Mouse (Mus musculus) mouse trophoblast stem cell (cell line): ENCODE data around the gene Olfr178.

ENCODE experiments used
- in situ Hi-C, 2 experiments: fragments of 300-500 bp; cut with MseI, MboI; formaldehyde crosslinking; loops; 2 replicates in 1 of 2; 3 replicates in 1 of 2; pipeline ENCODE4 v1.15.1; 2025

Olfr178 gene

DNA sequence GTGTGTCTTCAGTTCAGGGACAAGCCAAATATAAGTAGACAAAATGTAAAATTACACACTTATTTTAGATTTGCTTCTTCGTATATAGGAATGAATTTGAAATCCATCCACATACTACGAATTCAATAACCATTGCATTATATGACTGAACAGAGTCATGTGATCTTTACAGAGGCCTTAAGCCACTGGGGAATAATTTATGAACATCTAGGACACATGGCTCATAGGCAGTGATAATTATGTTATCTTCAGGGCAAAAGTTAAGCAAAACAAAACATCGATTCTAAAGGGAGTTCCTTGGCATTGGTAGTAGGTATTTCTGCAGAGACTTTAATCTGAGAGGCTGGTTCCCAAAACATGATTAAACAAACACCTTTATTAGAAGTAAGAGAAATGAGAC, at the start of gene Olfr178:
Gene Olfr178 (minus strand): TSS at position 101 of the 400 bp plus-strand sequence.
- in situ Hi-C loops, result no loop called here

- in situ Hi-C loops, result no loop called here
Observed at GRCm38 (mm10) chr16:58929292-58929691, 37.4 kb upstream of the Olfr178 start, which contains the start of gene Olfr180. Olfr180 (minus strand) TSS chr16:58929392.

DNA sequence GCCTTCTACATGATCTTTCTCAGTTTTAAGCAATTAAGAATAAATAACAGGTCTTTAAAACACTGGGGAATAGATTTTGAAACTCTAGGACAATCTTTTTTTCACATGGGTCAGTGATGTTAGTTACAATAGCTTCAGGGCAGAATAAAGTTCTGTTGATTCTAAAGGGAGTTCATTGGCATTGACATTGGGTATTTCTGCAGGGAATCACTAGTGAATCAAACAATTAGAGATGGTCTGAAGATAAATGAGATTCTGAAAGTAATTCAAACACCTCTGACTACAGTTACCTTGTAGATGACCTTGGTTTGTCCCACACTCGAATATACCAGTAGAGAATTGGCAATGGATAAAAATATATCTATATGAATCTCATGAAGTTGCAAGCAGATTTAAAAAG, 36.8 kb upstream of the Olfr178 start, which contains the start of gene Olfr181:
Gene Olfr181 (minus strand): TSS at position 101 of the 400 bp plus-strand sequence.
- in situ Hi-C loops, result no loop called here

DNA sequence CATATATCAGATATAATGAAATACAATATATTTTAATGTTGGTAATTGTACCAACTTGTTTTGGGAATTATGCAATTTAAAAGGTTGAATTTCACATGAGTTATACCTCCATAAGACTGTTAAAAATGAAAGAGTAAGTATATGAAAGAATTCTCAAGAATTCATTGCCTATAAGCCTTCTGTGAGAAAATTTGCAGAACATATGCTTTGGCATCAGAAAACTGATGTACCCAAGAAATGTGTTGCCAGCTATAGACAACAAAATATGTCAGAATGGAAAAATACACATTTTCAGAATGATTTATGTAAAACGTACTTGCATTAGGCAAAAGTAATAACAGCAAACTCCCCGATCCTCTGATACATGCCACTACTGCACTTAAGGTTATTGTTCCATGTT, 7.4 kb downstream of the Olfr178 start:
- in situ Hi-C loops, result no loop called here

DNA sequence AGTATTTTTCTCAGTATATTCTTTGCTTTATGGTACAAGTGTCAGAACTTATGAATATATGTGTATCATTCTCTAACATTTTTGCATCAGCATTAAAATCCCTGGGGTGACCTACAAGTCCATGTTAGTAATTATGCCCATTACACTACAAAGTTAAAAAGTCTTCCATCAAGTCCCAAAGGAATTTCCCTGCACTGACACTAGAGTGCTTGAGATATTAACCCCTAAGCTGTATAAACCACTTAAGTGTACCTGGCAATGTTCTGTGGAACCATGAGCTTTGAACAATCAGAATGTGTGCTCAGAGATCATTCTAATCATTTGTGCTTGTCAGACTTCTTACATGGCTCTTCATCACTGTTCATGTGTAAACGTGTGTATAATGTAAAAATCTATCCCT, 17.2 kb downstream of the Olfr178 start, which contains the start of gene Olfr177:
Gene Olfr177 (minus strand): TSS at position 101 of the 400 bp plus-strand sequence.
- in situ Hi-C loops, result no loop called here

GRCm38 (mm10) chr16:58861479-58861878, 30.4 kb downstream of the Olfr178 start:
- in situ Hi-C loops, result no loop called here

- in situ Hi-C loops, result no loop called here
Observed at GRCm38 (mm10) chr16:58860032-58860737, 31.7 kb downstream of the Olfr178 start.
